Mouse (Mus musculus) heart, embryonic 13.5 days (tissue): Measurements from ENCODE around the gene A530032D15Rik. TPM values are rescaled to one million over a fixed set of nuclear protein-coding genes. Genes with fewer than 3 reads are reported as not detected.
"Not testable (repeated sequence)": the region's sequence is repeated elsewhere in the genome, so short reads cannot be mapped to it uniquely, and the experiment has no call there.

Experiments
- ATAC-seq: fragments of 200-750 bp; cut with Nextera tagmentation; 2 replicates; pipeline ENCODE4 v1.8.0; 2017; ENCODE audit warnings: moderate TSS enrichment; ENCODE audit not compliant: insufficient number of reproducible peaks, low FRiP score, low TSS enrichment; ENCODE audit errors: extremely low read depth
- H3K27ac ChIP-seq: fragments of 300-500 bp; sonication (generic); replicated peaks from 2 replicates; pipeline ENCODE4 v1.5.1; 2015; ENCODE audit warnings: moderate library complexity, mild to moderate bottlenecking, inconsistent platforms
- H3K27me3 ChIP-seq: fragments of 300-500 bp; sonication (generic); replicated peaks from 2 replicates; pipeline ENCODE4 v1.6.1; 2015; ENCODE audit warnings: mild to moderate bottlenecking, inconsistent platforms
- H3K36me3 ChIP-seq: fragments of 300-500 bp; sonication (generic); 2 replicates; pipeline ENCODE4 v1.6.1; 2015; ENCODE audit warnings: mild to moderate bottlenecking, inconsistent platforms
- H3K4me1 ChIP-seq: fragments of 300-500 bp; sonication (generic); 2 replicates; pipeline ENCODE4 v1.6.1; 2015; ENCODE audit warnings: inconsistent platforms
- H3K4me2 ChIP-seq: fragments of 300-500 bp; sonication (generic); 2 replicates; pipeline ENCODE4 v1.6.1; 2015; ENCODE audit warnings: inconsistent platforms, mild to moderate bottlenecking, moderate library complexity
- H3K4me3 ChIP-seq: fragments of 300-500 bp; sonication (generic); 2 replicates; pipeline ENCODE4 v1.5.1; 2015; ENCODE audit warnings: moderate library complexity, mild to moderate bottlenecking, inconsistent platforms
- H3K9ac ChIP-seq: fragments of 300-500 bp; sonication (generic); 2 replicates; pipeline ENCODE4 v1.6.1; 2015; ENCODE audit warnings: inconsistent platforms, mild to moderate bottlenecking, moderate library complexity
- H3K9me3 ChIP-seq: fragments of 300-500 bp; sonication (generic); 2 replicates; pipeline ENCODE4 v1.6.1; 2016; ENCODE audit warnings: inconsistent platforms
- WGBS: fragments of 180-500 bp; shearing (Covaris S2); methylation state at CpG from one replicate; pipeline ENCODE4 v1.1.7; 2015; ENCODE audit warnings: mixed read lengths; 5-methylcytosine and 5-hydroxymethylcytosine counted together
- polyA plus RNA-seq: library from polyadenylated mRNA; unstranded; fragments of >200 nt; fragmentation: Nextera tagmentation; extraction: Ambion mirVana; gene quantifications from 2 replicates; pipeline ENCODE4 v1.2.1, GENCODE M21; 2015

A530032D15Rik gene
- polyA plus RNA-seq, 1 experiment from 2014 or later: not detected

- H3K27me3 ChIP-seq, H3K36me3 ChIP-seq, H3K4me1 ChIP-seq, H3K9me3 ChIP-seq, ATAC-seq, H3K9ac ChIP-seq, H3K4me3 ChIP-seq, H3K4me2 ChIP-seq, H3K27ac ChIP-seq: not testable (repeated sequence)
- WGBS: 70% methylated on average over 3 of the region's 4 CpGs
These were observed 75.3 kb downstream of the A530032D15Rik start for GRCm38 (mm10) chr1:85034394-85034793.

GRCm38 (mm10) chr1:85033616-85034015 is 76.0 kb downstream of the A530032D15Rik start:
- H3K36me3 ChIP-seq, H3K4me2 ChIP-seq, H3K27me3 ChIP-seq, H3K4me3 ChIP-seq, H3K27ac ChIP-seq, ATAC-seq, H3K4me1 ChIP-seq, H3K9me3 ChIP-seq, H3K9ac ChIP-seq: not testable (repeated sequence)
- WGBS: 84% methylated on average over 5 of the region's 6 CpGs

Other genes starting within 250 kb of the A530032D15Rik start
- 0.04 and 0.05 TPM in 2 replicates for gene Slc16a14, start 174.7 kb downstream of the A530032D15Rik start, polyA plus RNA-seq
- gene Gm10553, start 9.7 kb downstream of the A530032D15Rik start, polyA plus RNA-seq: not detected in 2 replicates
- gene C130026I21Rik, start 160.7 kb upstream of the A530032D15Rik start, polyA plus RNA-seq: not detected in 2 replicates